Mouse (Mus musculus) gastrocnemius, adult 2 months (tissue): ENCODE results near the gene Dennd5b. TPM values are rescaled to one million over a fixed set of nuclear protein-coding genes. Genes with fewer than 3 reads are reported as not detected.
A peak's percentile ranks its signal among the peaks of the same experiment; 100 is the strongest.
"Not testable (repeated sequence)": the region's sequence is repeated elsewhere in the genome, so short reads cannot be mapped to it uniquely, and the experiment has no call there.

Experiments
- DNase-seq: peaks from one replicate; pipeline ENCODE4 v3.0.0; 2022
- H3K27ac ChIP-seq: fragments of 200-600 bp; 2 replicates; pipeline ENCODE4 v1.8.1; 2022; ENCODE audit warnings: mild to moderate bottlenecking
- H3K4me3 ChIP-seq: fragments of 200-600 bp; 2 replicates; pipeline ENCODE4 v1.8.1; 2022; ENCODE audit warnings: mild to moderate bottlenecking, moderate library complexity
- CTCF ChIP-seq: fragments of 200-600 bp; IDR thresholded peaks from 2 replicates; pipeline ENCODE4 v1.8.1; 2022; ENCODE audit warnings: antibody characterized with exemption, mild to moderate bottlenecking, moderate library complexity
- intact Hi-C: fragments of 180-260 bp; cut with DNase I; formaldehyde crosslinking; loops from one replicate; pipeline ENCODE4 v1.15.1; 2025
- total RNA-seq, 2 experiments: library from RNA; stranded (reverse); gene quantifications; 2 replicates each; pipeline ENCODE4 v1.2.3; 2021

The Dennd5b gene
- total RNA-seq, 2 experiments from 2014 or later = 4.8 to 9.1 TPM

GRCm38 (mm10) chr6:148946409-148946742, 155.1 kb downstream of the Dennd5b start, which contains the start of gene Sinhcaf:
Gene Sinhcaf (minus strand): TSS chr6:148946467.
- peak; percentile 98 for DNase-seq
- TF ChIP-seq CTCF = no peak
- Histone ChIP-seq H3K27ac (peak within 1 kb of the TSS; percentile 78), H3K4me3 (peak within 1 kb of the TSS; percentile 94)
- intact Hi-C loops = loop anchor here (5.0 kb wide), 1 partner anchor 156 kb away; the partner anchor contains the start of gene Dennd5b

GRCm38 (mm10) chr6:148945509-148946408, 155.7 kb downstream of the Dennd5b start:
- Histone ChIP-seq H3K27ac (peak overlapping the region; percentile 78), H3K4me3 (peak overlapping the region; percentile 94)
- intact Hi-C loops = loop anchor here (5.0 kb wide), 1 partner anchor 157 kb away; the partner anchor contains the start of gene Dennd5b
- DNase-seq = peak; percentile 37
- TF ChIP-seq CTCF = no peak

GRCm38 (mm10) chr6:148944767-148945508, 156.5 kb downstream of the Dennd5b start:
- DNase-seq = peak; percentile 62
- intact Hi-C loops = loop anchor here (5.0 kb wide), 1 partner anchor 157 kb away; the partner anchor contains the start of gene Dennd5b
- TF ChIP-seq CTCF = no peak
- Histone ChIP-seq H3K4me3 (peak overlapping the region; percentile 94), H3K27ac (peak overlapping the region; percentile 78)

GRCm38 (mm10) chr6:148944344-148944766, 157.1 kb downstream of the Dennd5b start:
- H3K4me3 ChIP-seq = peak overlapping the region; percentile 94
- no peak for TF ChIP-seq CTCF
- peak overlapping the region; percentile 78 for H3K27ac ChIP-seq
- no peak for DNase-seq
- intact Hi-C loops = no loop called here

GRCm38 (mm10) chr6:148943695-148944094, 157.8 kb downstream of the Dennd5b start:
- TF ChIP-seq CTCF = no peak
- DNase-seq = no peak
- Histone ChIP-seq H3K27ac (no peak overlapping the region), H3K4me3 (no peak overlapping the region)
- intact Hi-C loops = no loop called here

GRCm38 (mm10) chr6:148942406-148942805, 159.1 kb downstream of the Dennd5b start:
- TF ChIP-seq CTCF = no peak
- no peak for DNase-seq
- Histone ChIP-seq H3K4me3 (no peak overlapping the region), H3K27ac (no peak overlapping the region)
- intact Hi-C loops = no loop called here

- intact Hi-C loops = no loop called here
- no peak for TF ChIP-seq CTCF
- H3K27ac ChIP-seq = no peak overlapping the region
- no peak overlapping the region for H3K4me3 ChIP-seq
- no peak for DNase-seq
Observed at GRCm38 (mm10) chr6:148941880-148942279, 159.6 kb downstream of the Dennd5b start.

GRCm38 (mm10) chr6:148940383-148940782, 161.1 kb downstream of the Dennd5b start:
- DNase-seq, H3K4me3 ChIP-seq, intact Hi-C loops, H3K27ac ChIP-seq: not testable (repeated sequence)

Other genes starting within 250 kb of the Dennd5b start
- gene Caprin2, start 205.4 kb downstream of the Dennd5b start, total RNA-seq = 1 to 10 TPM; 2.7 to 3.4 TPM
- 1 to 10 TPM; 1.2 to 2.0 TPM for gene Sinhcaf, start 155.2 kb downstream of the Dennd5b start, total RNA-seq
- gene Gm10203, start 28.5 kb upstream of the Dennd5b start, total RNA-seq = not detected
- gene Etfbkmt, start 38.2 kb upstream of the Dennd5b start, total RNA-seq = 10 to 100 TPM; 13.7 to 14.8 TPM
- 10 to 100 TPM; 12.5 to 16.2 TPM for gene Amn1, start 87.0 kb upstream of the Dennd5b start, total RNA-seq
- 10 to 100 TPM; 14.9 to 27.7 TPM for gene Resf1, start 207.7 kb upstream of the Dennd5b start, total RNA-seq